ENCODE assay signal across 12 mouse cellular contexts in genomic region chr17:85257348-85257747, GRCm38 (mm10).
DNase-seq lines count a peak whose midpoint lies in the region; ATAC-seq lines count a peak whose summit lies in the region.
"Had no signal": no experiment of that assay in that cellular context is flagged by ENCODE, and none has a peak within 500 bp of the region (broad histone marks: within the 10 kb centered on the region; RNA-seq: fewer than 3 reads in every experiment).

No protein-coding gene starts in this region.

- H3K4me3 ChIP-seq in embryonic facial prominence, embryonic 10.5 days: peak overlapping the region; percentile 35; the same call in 1 of the 2 replicates
- H3K4me3 ChIP-seq in forebrain, embryonic 12.5 days (replicated peaks): peak overlapping the region; percentile 13; the same call in 1 of the 2 replicates
- no peak overlapping the region for H3K4me3 ChIP-seq in hindbrain, embryonic 16.5 days (ENCODE audit: low read length)
- H3K4me3 ChIP-seq in midbrain, embryonic 12.5 days: peak overlapping the region; percentile 9; the same call in 1 of the 2 replicates
- H3K4me3 ChIP-seq: stomach, embryonic 15.5 days had no signal

- peaks cover 16% of the 10 kb centered on the region; the same call in 1 of the 2 replicates for H3K27me3 ChIP-seq in embryonic facial prominence, embryonic 10.5 days (replicated peaks; ENCODE audit: low read depth, poor library complexity, severe bottlenecking)
- no peaks in the 10 kb centered on the region; the same call in none of the 2 replicates for H3K27me3 ChIP-seq in forebrain, embryonic 12.5 days
- H3K27me3 ChIP-seq in hindbrain, embryonic 16.5 days (replicated peaks; ENCODE audit: control insufficient read depth, insufficient read depth, low read length): no peaks in the 10 kb centered on the region
- peaks cover 11% of the 10 kb centered on the region for H3K27me3 ChIP-seq in midbrain, embryonic 12.5 days
- H3K27me3 ChIP-seq: stomach, embryonic 15.5 days had no signal

- peak overlapping the region; percentile 54 for H3K27ac ChIP-seq in embryonic facial prominence, embryonic 10.5 days (replicated peaks)
- H3K27ac ChIP-seq in forebrain, embryonic 12.5 days: 0 out of 2 replicates have a peak overlapping the region, but pooled peaks have one; percentile 9
- no peak overlapping the region for H3K27ac ChIP-seq in hindbrain, embryonic 16.5 days (ENCODE audit: low read depth, low read length)
- H3K27ac ChIP-seq in midbrain, embryonic 12.5 days (replicated peaks): peak overlapping the region; percentile 56; the same call in 1 of the 2 replicates
- H3K27ac ChIP-seq: stomach, embryonic 15.5 days had no signal

- DNase-seq in embryonic facial prominence, embryonic 10.5 days (ENCODE audit: low spot score): no peak
- no peak for DNase-seq in retina, postnatal 1 day
- DNase-seq in embryo, embryonic 10 days (ENCODE audit: low spot score): no peak
- no peak for DNase-seq in thymus, postnatal 36 days
- DNase-seq: adrenal gland, adult 8-10 months; gastrocnemius, postnatal 25 days; right cerebral cortex, postnatal 14 days had no signal

- H3K9ac ChIP-seq in forebrain, embryonic 12.5 days: no peak overlapping the region
- 0 out of 2 replicates have a peak overlapping the region, but pooled peaks have one; percentile 3 for H3K9ac ChIP-seq in hindbrain, embryonic 16.5 days (ENCODE audit: low read depth, low read length)
- no peak overlapping the region for H3K9ac ChIP-seq in midbrain, embryonic 12.5 days (replicated peaks)
- H3K9ac ChIP-seq: stomach, embryonic 15.5 days had no signal

- no peaks in the 10 kb centered on the region for H3K36me3 ChIP-seq in embryonic facial prominence, embryonic 10.5 days (replicated peaks)
- no peaks in the 10 kb centered on the region for H3K36me3 ChIP-seq in forebrain, embryonic 12.5 days (replicated peaks)
- H3K36me3 ChIP-seq in hindbrain, embryonic 16.5 days (ENCODE audit: control insufficient read depth, insufficient read depth, low read length): no peaks in the 10 kb centered on the region
- no peaks in the 10 kb centered on the region for H3K36me3 ChIP-seq in midbrain, embryonic 12.5 days
- H3K36me3 ChIP-seq: stomach, embryonic 15.5 days had no signal

- H3K4me1 ChIP-seq in embryonic facial prominence, embryonic 10.5 days: peaks cover 22% of the 10 kb centered on the region
- H3K4me1 ChIP-seq in forebrain, embryonic 12.5 days: peaks cover 13% of the 10 kb centered on the region
- peaks cover 8% of the 10 kb centered on the region for H3K4me1 ChIP-seq in hindbrain, embryonic 16.5 days (ENCODE audit: control insufficient read depth, insufficient read depth, low read depth, low read length)
- peaks cover 18% of the 10 kb centered on the region for H3K4me1 ChIP-seq in midbrain, embryonic 12.5 days
- H3K4me1 ChIP-seq: stomach, embryonic 15.5 days had no signal

- H3K4me2 ChIP-seq in forebrain, embryonic 12.5 days: peak overlapping the region; percentile 45
- H3K4me2 ChIP-seq in hindbrain, embryonic 16.5 days (ENCODE audit: low read length): peak overlapping the region; percentile 35
- H3K4me2 ChIP-seq in midbrain, embryonic 12.5 days (replicated peaks): peak overlapping the region; percentile 44
- H3K4me2 ChIP-seq: stomach, embryonic 15.5 days had no signal

- no peaks in the 10 kb centered on the region for H3K9me3 ChIP-seq in embryonic facial prominence, embryonic 10.5 days
- no peaks in the 10 kb centered on the region for H3K9me3 ChIP-seq in forebrain, embryonic 12.5 days
- H3K9me3 ChIP-seq in hindbrain, embryonic 16.5 days (ENCODE audit: control insufficient read depth, low read length): no peaks in the 10 kb centered on the region
- H3K9me3 ChIP-seq in midbrain, embryonic 12.5 days: no peaks in the 10 kb centered on the region
- H3K9me3 ChIP-seq: stomach, embryonic 15.5 days had no signal

- WGBS in embryonic facial prominence, embryonic 10.5 days: 29% methylated on average over 11 of the region's 11 CpGs
- WGBS in forebrain, embryonic 12.5 days: 17% methylated on average over 11 of the region's 11 CpGs
- 33% methylated on average over 11 of the region's 11 CpGs for WGBS in hindbrain, embryonic 16.5 days
- WGBS in midbrain, embryonic 12.5 days: 23% methylated on average over 11 of the region's 11 CpGs

- ATAC-seq in forebrain, embryonic 12.5 days (ENCODE audit: low FRiP score): no peak
- ATAC-seq in hindbrain, embryonic 16.5 days: no peak
- ATAC-seq in midbrain, embryonic 12.5 days (ENCODE audit: low FRiP score, low read depth): no peak
- ATAC-seq: CD4-positive, CD25-positive, alpha-beta regulatory T cell, adult 4 months had no signal
